Mouse (Mus musculus) left cerebral cortex, adult 2 months (tissue): ENCODE measurements at regions not wholly inside any gene's neighbourhood (a gene's known extent, or its start where the extent isn't known, plus 50 kb on each side); places are given as distances from the start of the nearest gene placed in this dataset.
"Not testable (repeated sequence)": the region's sequence is repeated elsewhere in the genome, so short reads cannot be mapped to it uniquely, and the experiment has no call there.

ENCODE experiments used
- DNase-seq, 2 experiments: peaks; one replicate each; pipeline ENCODE4 v3.0.0; 2021 to 2022; ENCODE audit warnings: low spot score in 2 of 2, mixed read lengths in 1 of 2; ENCODE audit errors: extremely low spot score in 1 of 2
- H3K27ac ChIP-seq: fragments of 200-600 bp; 2 replicates; pipeline ENCODE4 v1.8.1; 2022
- H3K4me3 ChIP-seq: fragments of 200-600 bp; 2 replicates; pipeline ENCODE4 v1.8.1; 2022
- CTCF ChIP-seq: fragments of 200-600 bp; IDR thresholded peaks from 2 replicates; pipeline ENCODE4 v1.8.1; 2022; ENCODE audit warnings: antibody characterized with exemption, mild to moderate bottlenecking, moderate library complexity
- intact Hi-C: fragments of 180-260 bp; cut with DNase I; formaldehyde crosslinking; loops from one replicate; pipeline ENCODE4 v1.15.1; 2025

DNA sequence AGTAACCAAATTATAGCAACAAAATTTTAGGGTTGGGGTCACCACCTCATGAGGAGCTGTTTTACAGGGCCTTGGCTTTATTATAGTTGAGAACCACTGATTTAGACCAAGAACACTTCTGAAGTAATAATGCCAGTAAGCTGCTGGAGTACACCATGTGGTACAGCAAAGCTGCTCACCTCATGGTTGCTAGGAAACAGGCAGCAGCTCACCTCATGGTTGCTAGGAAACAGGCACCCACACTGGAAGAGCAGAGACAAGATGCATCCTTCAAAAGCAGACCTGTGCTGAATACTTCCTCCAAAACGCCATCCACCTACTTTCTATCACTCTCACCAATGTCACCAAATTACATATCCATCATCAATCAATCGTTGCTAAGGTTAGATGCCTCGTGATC is 300.0 kb downstream of the Gxylt1 start:
- H3K4me3 ChIP-seq: no peak overlapping the region
- DNase-seq: peak; percentile 24 to 44
- TF ChIP-seq CTCF: no peak
- intact Hi-C loops: no loop called here
- peak overlapping the region; percentile 76 for H3K27ac ChIP-seq

DNA sequence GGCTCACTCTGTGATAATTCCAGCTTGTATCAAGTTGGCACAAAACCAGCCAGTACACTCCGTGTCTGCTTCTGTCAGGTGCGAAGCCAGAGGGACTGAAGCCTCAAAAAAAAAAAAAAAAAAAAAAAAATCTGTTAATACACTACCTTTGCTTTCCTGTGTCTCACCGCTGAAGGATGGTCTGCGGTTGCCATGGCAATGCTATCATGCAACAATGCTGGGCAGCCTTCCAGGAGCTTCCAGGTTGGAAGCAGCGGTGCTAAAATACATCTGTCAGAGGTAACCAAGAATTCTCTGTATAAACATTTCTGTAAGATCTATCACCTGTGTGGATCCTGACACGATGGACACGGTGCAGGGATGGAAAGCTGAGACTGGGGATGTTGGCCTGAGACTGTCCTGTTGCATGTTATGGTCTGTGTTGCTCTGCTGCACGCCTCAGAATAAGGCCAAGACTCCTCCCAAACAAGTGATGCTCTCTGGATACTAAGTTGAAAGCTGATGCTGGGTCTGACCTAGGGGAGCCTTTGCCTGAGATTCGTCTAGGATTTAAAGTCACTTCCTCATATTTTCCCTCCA is 301.2 kb downstream of the Gxylt1 start:
- no peak for TF ChIP-seq CTCF
- Histone ChIP-seq H3K27ac (no peak overlapping the region), H3K4me3 (no peak overlapping the region)
- intact Hi-C loops: no loop called here
- DNase-seq: no peak

DNA sequence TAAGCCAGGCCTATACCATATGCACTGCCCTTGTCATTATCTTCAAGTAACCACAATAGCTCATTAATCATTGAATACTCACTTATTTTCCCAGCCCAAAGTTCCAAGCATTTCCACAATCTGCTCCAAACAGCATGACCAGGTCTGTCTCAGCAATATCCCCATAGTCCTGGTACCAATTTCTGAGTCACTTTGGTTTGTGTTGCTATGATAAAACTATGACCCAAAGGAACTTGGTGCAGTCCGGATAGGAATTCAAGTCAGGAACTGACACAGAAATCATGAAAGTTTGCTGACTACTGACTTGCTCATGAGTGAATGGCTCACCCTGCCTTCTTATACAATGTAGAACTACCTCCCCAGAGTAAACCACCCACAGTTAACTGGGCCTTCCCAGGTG is 309.4 kb downstream of the Gxylt1 start:
- Histone ChIP-seq H3K27ac (no peak overlapping the region), H3K4me3 (no peak overlapping the region)
- intact Hi-C loops: no loop called here
- TF ChIP-seq CTCF: no peak
- DNase-seq: no peak

DNA sequence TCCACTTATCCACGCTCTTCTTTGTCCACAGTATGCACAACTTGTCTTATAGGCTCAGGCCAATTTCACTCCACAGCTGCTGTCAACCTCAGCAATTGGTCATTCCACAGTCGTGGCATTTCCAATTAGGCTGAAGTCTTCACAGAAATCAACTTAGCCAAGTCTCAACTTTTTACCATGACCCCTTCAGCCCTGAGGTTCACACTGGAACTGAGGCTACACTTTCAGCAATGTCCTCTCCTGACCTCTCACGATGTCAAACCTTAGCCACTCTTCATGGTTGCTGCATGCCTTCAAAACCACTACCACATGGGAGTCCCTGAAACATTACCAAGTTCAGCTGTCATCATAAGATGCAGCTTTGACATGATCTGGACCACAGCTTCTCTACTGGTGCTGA is 310.1 kb downstream of the Gxylt1 start:
- no peak overlapping the region for H3K27ac ChIP-seq
- TF ChIP-seq CTCF: no peak
- DNase-seq: no peak
- no peak overlapping the region for H3K4me3 ChIP-seq
- intact Hi-C loops: no loop called here

DNA sequence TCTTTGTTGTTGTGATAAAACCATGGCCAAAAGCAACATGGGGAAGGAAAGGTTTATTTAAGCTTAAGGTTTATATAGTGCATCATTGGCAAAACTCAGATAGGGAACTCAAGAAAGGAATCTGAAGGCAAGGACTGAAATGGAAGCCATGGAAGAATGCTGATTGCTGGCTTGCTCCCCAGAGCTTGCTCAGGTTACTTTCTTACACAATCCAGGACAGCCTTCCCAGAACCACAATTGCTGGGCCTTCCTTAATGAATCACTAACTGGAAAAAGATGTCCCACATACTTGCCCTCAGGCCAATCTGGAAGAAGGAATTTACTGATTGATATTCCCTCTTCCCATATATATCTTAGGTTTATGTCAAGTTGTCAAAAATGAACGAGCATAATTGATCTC is 310.8 kb downstream of the Gxylt1 start:
- DNase-seq: no peak
- TF ChIP-seq CTCF: no peak
- intact Hi-C loops: no loop called here
- Histone ChIP-seq H3K27ac (no peak overlapping the region), H3K4me3 (no peak overlapping the region)

DNA sequence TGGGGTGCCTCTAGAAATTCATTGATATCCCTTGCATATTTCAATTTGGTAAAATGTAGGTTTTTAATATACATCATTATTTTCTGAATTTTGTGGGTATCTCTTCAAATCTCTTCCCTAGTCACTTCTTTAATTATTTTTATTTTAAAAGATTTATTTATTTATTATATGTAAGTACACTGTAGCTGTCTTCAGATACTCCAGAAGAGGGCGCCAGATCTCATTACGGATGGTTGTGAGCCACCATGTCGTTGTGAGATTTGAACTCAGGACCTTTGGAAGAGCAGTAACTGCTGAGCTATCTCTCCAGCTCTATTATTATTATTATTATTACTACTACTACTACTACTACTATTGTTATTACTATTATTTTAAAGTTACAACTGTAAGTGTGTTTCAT is 324.1 kb downstream of the Gxylt1 start:
- H3K4me3 ChIP-seq, DNase-seq, H3K27ac ChIP-seq: not testable (repeated sequence)
- intact Hi-C loops: loop anchor here (10.0 kb wide), 1 partner anchor 264 kb away; no protein-coding TSS in a partner anchor
- peak; percentile 50 for TF ChIP-seq CTCF

DNA sequence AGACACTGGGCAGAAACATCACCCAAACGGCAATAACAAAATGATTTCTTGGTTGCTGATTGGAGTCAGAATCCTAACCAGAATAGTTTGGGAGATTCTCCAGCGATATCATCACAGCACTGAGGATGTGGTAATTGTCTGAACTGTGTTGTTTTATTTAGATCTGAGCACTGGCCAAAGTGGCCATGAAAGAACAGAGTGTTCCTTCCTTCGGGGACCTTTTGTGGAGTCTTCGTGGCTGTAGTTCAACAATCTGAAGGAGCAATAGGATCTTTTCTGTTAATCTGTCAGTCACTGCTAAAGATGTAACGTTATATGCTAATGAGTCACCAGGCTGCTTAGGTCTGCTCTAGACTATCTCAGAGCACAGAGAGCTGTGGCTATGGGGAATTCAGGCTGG is 328.8 kb downstream of the Gxylt1 start:
- no peak for DNase-seq
- H3K27ac ChIP-seq: no peak overlapping the region
- no peak for TF ChIP-seq CTCF
- H3K4me3 ChIP-seq: no peak overlapping the region
- intact Hi-C loops: no loop called here

DNA sequence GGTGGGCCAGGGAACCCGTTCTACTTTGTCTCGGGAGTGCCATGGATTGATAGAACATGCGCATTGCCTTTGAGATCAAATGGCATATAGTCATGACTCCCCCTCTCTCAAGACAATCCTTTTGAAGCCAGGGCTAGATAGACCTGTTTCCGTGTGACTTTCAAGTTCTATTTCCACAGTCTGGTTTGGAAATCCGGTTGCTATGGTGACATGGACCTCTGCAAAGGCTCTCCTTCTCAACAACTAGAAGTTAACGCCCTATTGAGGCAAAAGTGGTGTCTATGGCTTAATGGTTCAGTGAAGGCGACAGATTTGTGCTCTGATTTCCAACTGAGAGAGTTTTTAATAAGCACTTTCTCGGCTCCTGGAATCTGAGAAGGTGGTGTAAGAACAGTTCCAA is 371.2 kb downstream of the Gxylt1 start:
- no peak for DNase-seq
- no peak overlapping the region for H3K4me3 ChIP-seq
- intact Hi-C loops: no loop called here
- H3K27ac ChIP-seq: no peak overlapping the region
- no peak for TF ChIP-seq CTCF

DNA sequence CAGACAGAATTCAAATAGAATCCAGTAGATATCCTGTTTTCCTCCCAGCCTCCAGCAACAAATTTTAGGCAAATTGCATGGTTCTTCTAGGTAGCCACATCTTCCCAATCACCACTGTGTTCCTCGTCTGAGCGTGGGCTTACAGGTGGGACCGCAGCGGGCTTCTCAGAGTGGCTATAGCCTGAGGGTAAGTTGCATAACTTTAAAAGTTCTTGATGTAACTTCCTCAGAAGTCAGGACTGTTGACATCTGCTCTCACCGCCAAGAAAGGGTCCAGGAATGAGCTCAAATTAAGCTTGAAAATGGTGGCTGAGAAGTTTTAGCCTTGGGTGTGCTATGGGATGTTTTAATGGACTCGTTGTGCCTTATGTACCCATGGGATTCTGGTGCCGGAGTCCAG is 377.7 kb downstream of the Gxylt1 start:
- intact Hi-C loops: no loop called here
- H3K4me3 ChIP-seq: no peak overlapping the region
- no peak for DNase-seq
- no peak for TF ChIP-seq CTCF
- no peak overlapping the region for H3K27ac ChIP-seq

DNA sequence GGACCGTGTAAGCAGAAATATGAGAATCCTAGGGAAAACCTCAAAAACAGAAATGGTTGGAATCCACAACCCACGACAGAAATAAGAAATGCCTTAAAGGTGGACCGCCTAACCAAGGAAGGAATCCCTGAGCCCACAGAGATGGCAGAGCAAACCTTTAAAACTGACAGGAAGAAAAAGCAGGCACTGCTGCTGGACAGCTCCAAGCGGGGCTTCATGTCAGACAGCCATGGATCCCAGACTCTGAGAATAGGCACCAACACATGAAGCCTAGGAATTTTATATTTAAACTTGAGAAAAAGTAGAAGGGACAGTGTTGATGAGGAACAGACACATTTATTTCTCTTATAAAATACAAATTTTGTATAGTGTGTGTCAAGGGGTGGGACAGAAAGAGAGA is 379.1 kb downstream of the Gxylt1 start:
- no peak for TF ChIP-seq CTCF
- intact Hi-C loops: no loop called here
- no peak for DNase-seq
- Histone ChIP-seq H3K27ac (no peak overlapping the region), H3K4me3 (no peak overlapping the region)

DNA sequence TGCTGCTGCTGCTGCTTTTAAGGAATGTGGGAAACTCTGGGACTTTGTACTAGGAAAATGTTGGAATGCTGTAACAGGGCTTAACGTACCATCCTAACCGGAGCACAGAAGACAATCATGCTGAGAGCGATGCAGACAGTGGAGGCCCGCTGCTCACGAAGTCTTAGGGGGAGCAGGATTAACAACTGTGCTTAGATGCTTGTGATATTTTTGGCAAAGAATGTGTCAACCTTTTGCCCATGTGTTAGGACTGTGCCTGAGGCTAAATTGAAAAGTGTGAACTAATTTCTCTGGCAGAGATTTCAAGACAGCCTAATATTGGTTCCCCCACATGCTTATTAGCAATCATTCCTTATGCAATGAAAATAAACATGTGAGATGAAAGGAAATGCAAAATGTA is 398.5 kb downstream of the Gxylt1 start:
- no peak overlapping the region for H3K4me3 ChIP-seq
- no peak for TF ChIP-seq CTCF
- DNase-seq: no peak
- intact Hi-C loops: no loop called here
- H3K27ac ChIP-seq: no peak overlapping the region

DNA sequence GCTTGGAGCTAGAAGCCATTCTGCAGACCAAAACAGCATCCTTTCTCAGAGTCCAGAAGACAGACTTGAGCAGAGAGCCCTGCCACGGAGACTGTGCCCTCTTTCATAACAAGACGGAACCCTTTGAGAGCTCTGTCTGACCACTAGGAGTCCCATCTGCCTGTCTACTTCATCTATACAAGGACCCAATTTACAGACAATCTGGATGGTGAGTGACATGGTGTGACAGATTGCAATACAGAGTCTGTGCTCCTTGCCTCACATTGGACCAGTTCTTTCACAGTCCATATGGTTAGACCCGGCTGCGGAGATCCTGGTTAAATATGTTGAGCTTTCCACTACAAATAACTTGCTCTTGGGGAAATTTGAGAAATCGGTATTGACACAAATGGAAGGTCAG is 410.9 kb downstream of the Gxylt1 start:
- intact Hi-C loops: no loop called here
- peak; percentile 17; the same call in 1 of the 2 replicates for TF ChIP-seq CTCF
- Histone ChIP-seq H3K27ac (no peak overlapping the region), H3K4me3 (no peak overlapping the region)
- DNase-seq: no peak

DNA sequence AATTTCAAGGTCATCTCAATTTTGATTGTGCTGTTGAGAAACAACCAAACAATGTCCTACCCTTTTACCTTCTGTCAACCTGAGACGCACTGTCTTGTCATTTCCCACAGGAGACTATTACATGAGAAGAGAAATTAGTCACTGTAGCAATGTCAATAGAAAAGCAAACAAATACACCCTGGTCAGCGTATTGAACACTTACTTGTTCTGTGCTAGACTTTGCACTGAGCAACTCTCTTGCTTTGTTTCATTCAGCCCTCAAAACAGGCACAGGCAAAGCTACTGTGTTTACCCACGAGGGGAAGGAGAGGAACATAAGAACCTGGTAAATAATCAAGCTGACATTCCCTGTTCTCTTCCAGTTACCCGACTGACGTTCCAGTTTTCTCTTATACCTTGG is 424.1 kb downstream of the Gxylt1 start:
- intact Hi-C loops: no loop called here
- no peak for TF ChIP-seq CTCF
- Histone ChIP-seq H3K27ac (no peak overlapping the region), H3K4me3 (no peak overlapping the region)
- no peak for DNase-seq
